Mouse (Mus musculus): ENCODE measurements around the gene Tdg. TPM values are rescaled to one million over a fixed set of nuclear protein-coding genes. Genes with fewer than 3 reads are reported as not detected.

Gene Tdg
- 160 and 171 TPM in 2 replicates for polyA plus RNA-seq (2012; rRNA removed)

GRCm38 (mm10) chr10:82629586-82630255, at the start of gene Tdg:
Tdg (plus strand) TSS chr10:82629828.

GRCm38 (mm10) chr10:82622671-82623552, 6.7 kb upstream of the Tdg start, which contains the start of gene 1190007I07Rik:
1190007I07Rik (minus strand) TSS chr10:82623228.

DNA sequence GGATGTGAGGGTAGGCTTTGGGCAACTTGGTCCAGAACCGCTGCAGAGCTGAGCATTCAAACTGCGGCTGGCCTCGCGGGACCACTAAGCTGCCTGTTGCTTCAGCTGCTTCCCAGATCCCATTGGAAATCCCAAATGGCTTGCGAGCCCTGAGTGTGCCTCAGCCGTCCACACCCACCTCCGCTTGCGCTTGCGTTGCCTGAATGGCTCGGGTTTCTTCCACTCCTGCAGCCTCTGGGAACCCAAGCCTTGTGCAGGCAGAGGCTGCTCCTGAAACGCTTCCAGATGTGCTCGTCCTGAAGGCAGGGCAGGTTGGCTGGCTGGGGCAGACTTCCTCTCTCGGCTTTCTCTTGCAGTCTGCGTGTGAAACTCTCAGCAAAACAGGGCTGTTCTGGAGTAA, 60.9 kb downstream of the Tdg start, which contains the start of gene Glt8d2:
Gene Glt8d2 (minus strand): TSS at position 157 of the 400 bp plus-strand sequence.

GRCm38 (mm10) chr10:82695956-82696355, 66.3 kb downstream of the Tdg start, which contains the start of gene Hcfc2:
Hcfc2 (plus strand) TSS chr10:82696160.

Other genes starting within 250 kb of the Tdg start
- not detected in 2 replicates for gene Gm1553, start 137.2 kb upstream of the Tdg start, polyA plus RNA-seq (2012; rRNA removed)
- gene 1190007I07Rik, start 6.6 kb upstream of the Tdg start, polyA plus RNA-seq (2012; rRNA removed) = 25.5 and 34.1 TPM in 2 replicates
- 1.9 and 5.5 TPM in 2 replicates for gene Glt8d2, start 60.8 kb downstream of the Tdg start, polyA plus RNA-seq (2012; rRNA removed)
- gene Hcfc2, start 66.3 kb downstream of the Tdg start, polyA plus RNA-seq (2012; rRNA removed) = 21.2 and 29.7 TPM in 2 replicates
- 69.1 and 72.5 TPM in 2 replicates for gene Nfyb, start 134.3 kb downstream of the Tdg start, polyA plus RNA-seq (2012; rRNA removed)
- gene Txnrd1, start 204.1 kb downstream of the Tdg start, polyA plus RNA-seq (2012; rRNA removed) = 117 and 122 TPM in 2 replicates
- gene Eid3, start 236.8 kb downstream of the Tdg start, polyA plus RNA-seq (2012; rRNA removed) = 1.5 and 3.4 TPM in 2 replicates